Mouse (Mus musculus) MN1 (cell line): Measurements from ENCODE around the gene Cdc20b.
A peak's percentile ranks its signal among the peaks of the same experiment; 100 is the strongest.

Experiments used
- DNase-seq: peaks from one replicate; pipeline ENCODE4 v3.0.0-alpha.2; 2016; ENCODE audit warnings: low spot score

Gene Cdc20b

DNA sequence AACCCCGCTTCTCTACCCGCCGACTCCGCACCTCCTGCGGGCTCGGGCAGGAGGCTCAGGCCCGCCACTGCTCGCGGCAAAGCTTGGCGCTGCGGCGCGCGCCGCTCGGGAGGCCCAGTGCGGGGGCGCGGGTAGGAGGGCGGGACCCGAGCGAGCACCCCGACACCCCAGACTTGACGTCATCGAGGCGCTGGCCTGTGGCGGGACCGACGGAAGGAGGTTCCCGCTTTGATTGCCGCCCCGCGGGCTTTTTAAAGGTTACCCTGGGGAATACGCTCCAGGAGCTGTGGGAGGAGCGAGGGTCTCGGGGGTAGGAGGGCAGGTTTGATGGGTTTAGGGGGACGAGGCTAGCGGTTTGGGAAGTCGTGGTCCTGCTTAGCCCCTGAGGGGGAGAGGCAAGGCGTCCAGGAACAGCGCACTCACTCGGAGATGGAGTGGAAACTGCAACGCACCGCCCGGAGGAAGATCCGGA is at the start of gene Cdc20b:
Cdc20b (plus strand) TSS at position 162 of the 472 bp plus-strand sequence.
- peak; percentile 41 for DNase-seq

- DNase-seq, result peak; percentile 46
These were observed 49.1 kb upstream of the Cdc20b start for GRCm38 (mm10) chr13:112985605-112986450.

- DNase-seq, result no peak
These were observed 48.4 kb upstream of the Cdc20b start for GRCm38 (mm10) chr13:112986451-112986950.

DNA sequence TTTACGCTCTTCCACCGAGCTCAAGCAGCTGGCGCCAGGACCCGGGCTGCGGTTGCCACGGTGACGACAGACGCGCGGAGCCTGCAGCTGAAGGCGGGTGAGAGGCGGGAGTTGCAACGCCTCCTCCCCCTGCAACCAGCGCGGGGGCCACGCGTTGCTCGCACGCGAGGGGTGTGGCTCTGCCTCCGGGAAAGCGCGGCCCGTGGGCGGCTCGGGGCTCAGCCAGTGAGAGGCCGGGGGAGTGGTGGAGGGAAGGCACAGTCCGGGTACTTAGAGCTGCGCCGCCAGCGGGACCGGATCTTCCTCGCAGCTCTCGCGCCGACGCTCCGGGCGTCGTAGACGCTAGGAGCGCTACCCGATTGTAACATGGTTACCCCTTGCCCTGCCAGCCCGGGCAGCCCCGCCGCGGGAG is 47.4 kb upstream of the Cdc20b start, which contains the start of gene Ccno:
Ccno (plus strand) TSS at position 271 of the 412 bp plus-strand sequence.
- DNase-seq, result peak; percentile 98

- peak; percentile 69 for DNase-seq
These were observed 46.9 kb upstream of the Cdc20b start for GRCm38 (mm10) chr13:112987991-112988390.

DNA sequence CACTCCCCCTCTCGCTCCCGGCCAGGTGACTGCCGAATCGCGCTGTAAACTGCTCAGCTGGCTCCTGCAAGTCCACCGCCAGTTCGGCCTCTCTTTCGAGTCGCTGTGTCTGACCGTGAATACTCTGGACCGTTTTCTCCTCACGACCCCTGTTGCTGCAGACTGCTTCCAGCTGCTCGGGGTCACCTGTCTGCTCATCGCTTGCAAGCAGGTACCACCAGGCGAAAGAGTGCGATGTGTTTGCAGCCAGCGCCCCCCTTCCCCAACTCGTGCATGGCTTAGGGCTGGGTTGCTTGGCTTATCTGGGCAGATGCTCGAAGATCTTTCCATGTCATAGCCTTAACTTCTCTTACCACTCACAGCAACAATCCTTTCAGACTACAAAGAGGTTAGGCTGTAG is 46.0 kb upstream of the Cdc20b start:
- peak; percentile 22 for DNase-seq

DNA sequence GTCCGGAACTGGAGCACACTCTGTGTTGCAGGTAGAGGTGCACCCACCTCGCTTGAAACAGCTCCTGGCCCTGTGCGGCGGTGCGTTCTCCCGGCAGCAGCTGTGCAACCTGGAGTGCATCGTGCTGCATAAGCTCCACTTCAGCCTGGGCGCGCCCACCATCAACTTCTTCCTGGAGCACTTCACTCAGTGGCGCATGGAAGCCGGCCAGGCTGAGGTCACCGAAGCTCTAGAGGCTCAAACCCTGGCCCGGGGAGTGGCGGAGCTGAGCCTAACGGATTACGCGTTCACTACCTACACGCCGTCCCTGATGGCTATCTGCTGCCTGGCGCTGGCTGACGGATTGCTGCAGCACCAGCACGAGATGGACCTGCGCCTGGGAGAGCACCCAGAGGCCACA is 45.4 kb upstream of the Cdc20b start:
- DNase-seq, result peak; percentile 27

DNA sequence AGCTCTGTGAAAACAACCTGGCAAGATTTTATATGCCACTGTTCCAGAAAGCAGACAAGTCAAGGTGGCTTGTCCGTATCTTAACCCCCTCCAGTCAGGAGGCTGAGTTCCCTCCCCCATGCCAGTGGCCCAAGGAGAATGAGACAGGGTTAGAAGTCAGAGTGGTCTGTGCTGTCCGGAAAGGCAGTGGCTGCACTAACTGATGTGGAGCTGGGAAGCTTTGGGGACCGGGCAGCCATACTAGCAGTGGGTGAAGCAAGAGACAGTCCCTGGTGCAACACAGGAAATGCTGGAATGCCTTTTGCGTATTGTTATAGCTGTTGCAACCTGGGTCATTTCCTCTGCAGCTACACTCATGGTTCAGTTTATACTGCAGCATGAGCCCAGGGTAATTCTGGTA is 44.6 kb upstream of the Cdc20b start:
- DNase-seq, result no peak

GRCm38 (mm10) chr13:112993531-112994152 is 41.3 kb upstream of the Cdc20b start, which contains the start of gene Mcidas:
Gene Mcidas, plus strand, starts transcription at chr13:112993845.
- DNase-seq, result peak; percentile 28

DNA sequence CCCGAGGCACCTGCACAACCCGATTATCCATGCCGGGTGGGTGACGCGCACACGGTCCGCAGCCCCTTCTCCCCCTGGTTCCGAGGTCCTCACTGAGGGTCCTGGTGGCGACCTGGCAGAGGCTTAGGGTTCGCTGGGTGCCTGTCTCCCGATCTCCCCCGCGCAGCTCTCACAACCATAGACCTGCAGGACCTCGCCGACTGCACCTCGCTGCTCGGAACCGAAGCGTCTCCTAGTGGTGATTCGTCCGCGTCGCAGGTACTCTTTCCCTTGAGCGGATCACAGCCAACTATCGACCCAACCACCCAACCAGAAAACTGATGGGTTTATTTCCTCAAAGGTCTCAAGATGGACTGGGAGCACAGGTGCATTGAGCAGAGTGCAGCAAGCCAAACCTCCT is 40.7 kb upstream of the Cdc20b start:
- DNase-seq, result peak; percentile 60

DNA sequence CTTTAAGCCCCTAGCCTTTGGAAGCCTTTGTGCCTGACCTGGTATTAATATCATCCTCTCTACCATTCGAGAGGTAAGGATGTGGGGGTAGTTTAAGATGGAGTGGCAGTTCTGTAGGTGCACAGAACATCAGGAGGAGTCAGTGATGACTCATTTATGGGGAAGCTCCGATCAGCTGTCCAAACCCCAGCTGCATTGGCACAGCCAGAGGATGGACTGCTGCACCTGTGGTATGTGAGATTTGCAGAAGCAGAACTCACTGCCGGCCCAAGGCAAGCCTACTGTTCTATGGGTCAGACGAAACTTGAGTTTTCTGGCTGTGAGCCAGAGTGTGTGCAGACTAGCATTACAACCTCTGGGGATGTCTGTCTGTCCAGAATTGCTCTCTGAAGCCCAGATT is 38.5 kb upstream of the Cdc20b start:
- DNase-seq, result no peak

DNA sequence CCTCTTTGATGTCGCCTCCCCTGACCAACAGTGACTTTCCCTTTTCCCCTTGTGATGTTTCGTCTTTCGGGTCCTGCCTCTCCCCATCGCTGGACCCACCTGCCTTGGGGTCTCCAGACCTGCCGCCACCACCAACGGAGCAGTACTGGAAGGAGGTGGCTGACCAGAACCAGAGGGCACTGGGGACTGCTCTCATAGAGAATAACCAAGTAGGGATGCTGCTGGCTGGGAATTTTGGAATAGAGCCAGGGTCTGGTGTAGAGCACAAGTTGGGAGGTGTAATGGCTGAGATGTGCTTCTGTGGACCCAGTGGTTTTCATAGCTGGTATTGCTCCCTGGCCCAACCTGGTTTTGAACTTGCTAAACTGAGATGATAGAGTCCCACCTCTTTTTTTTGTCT is 37.5 kb upstream of the Cdc20b start:
- DNase-seq, result no peak

DNA sequence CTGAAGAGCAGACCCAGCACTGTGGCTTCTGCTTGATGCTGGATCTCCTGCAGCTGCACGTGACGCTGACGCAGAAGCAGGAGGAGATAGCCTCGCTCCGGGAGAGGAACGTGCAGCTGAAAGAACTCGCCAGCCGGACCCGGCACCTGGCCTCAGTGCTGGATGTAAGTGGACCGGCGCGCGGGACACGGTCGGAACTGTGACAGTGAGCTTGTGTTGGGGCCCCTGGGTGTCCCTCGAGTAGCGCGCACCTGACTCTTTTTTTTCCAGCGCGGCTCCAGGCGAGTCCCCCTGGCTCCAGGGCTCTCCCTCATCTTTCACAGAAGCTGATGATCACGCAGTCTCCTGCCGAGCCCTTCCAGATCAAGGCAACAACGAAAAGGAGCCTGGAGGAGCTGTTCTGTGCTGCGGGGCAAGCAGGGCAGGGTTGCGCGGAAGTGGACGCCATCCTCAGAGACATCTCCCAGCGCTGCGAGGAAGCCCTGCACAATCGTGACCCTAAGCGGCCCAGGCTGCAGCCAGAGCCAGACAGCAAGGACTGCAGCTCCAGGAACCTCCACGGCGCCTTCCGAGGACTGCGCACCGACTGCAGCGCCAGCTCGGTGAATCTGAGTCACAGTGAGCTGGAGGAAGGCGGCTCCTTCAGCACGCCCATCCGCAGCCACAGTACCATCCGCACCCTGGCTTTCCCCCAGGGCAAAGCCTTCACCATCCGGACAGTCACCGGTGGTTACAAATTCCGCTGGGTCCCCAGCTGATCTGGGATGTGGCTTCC is 36.3 kb upstream of the Cdc20b start:
- DNase-seq, result peak; percentile 40

GRCm38 (mm10) chr13:113000090-113000489 is 34.8 kb upstream of the Cdc20b start:
- DNase-seq, result no peak

GRCm38 (mm10) chr13:113000576-113001318 is 34.2 kb upstream of the Cdc20b start:
- DNase-seq, result no peak

GRCm38 (mm10) chr13:113012683-113013082 is 22.2 kb upstream of the Cdc20b start:
- DNase-seq, result no peak

- DNase-seq, result peak; percentile 36
These were observed 21.5 kb upstream of the Cdc20b start for GRCm38 (mm10) chr13:113013174-113013953.

DNA sequence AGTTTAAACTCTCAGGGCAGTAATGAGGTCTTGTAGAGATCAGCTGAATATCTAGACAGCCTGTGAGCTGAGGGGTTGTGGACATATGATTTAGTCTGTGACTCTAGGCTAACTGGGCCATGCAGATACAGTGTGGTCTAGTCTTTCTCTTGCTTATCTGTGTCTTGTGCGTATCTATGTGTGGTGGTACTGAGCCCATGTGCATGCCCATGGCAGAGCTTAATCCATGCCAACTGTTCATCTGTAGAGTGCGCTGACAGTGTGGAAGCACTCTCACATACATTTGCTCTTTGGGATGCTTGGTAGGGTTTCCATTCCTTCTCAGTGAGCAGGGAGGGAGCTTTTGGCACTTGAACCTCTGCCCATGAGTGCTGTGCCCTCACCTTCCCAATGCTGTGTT is 13.4 kb upstream of the Cdc20b start:
- no peak for DNase-seq

- DNase-seq, result no peak
These were observed 12.4 kb upstream of the Cdc20b start for GRCm38 (mm10) chr13:113022467-113022866.

- DNase-seq, result no peak
These were observed 11.4 kb upstream of the Cdc20b start for GRCm38 (mm10) chr13:113023274-113024143.
